Mouse (Mus musculus) olfactory bulb, adult 2 months (tissue): ENCODE results near the gene Pttg1ip. TPM values are rescaled to one million over a fixed set of nuclear protein-coding genes. Genes with fewer than 3 reads are reported as not detected.

Experiments
- H3K27ac ChIP-seq: fragments of 200-500 bp; 2 replicates; pipeline ENCODE4 v1.5.1; 2012; ENCODE audit warnings: low read depth, low read length; ENCODE audit not compliant: insufficient read depth
- H3K4me1 ChIP-seq: fragments of 200-500 bp; 2 replicates; pipeline ENCODE4 v1.6.1; 2012; ENCODE audit warnings: low read length; ENCODE audit not compliant: control insufficient read depth, insufficient read depth
- H3K4me3 ChIP-seq: fragments of 200-500 bp; 2 replicates; pipeline ENCODE4 v1.5.1; 2012; ENCODE audit warnings: mild to moderate bottlenecking, low read depth, low read length, moderate library complexity; ENCODE audit not compliant: insufficient read depth
- CTCF ChIP-seq: fragments of 200-500 bp; IDR thresholded peaks from 2 replicates; pipeline ENCODE4 v1.5.1; 2012; ENCODE audit warnings: low read depth, mild to moderate bottlenecking, low read length, moderate library complexity; ENCODE audit not compliant: insufficient read depth
- POLR2A ChIP-seq: fragments of 200-500 bp; IDR thresholded peaks from 2 replicates; pipeline ENCODE4 v1.6.1; 2012; ENCODE audit warnings: mild to moderate bottlenecking, low read depth, low read length, moderate library complexity; ENCODE audit not compliant: insufficient read depth
- WGBS: fragments of 180-500 bp; shearing (Covaris S2); methylation state at CpG from one replicate; pipeline ENCODE4 v1.1.7; 2018; 5-methylcytosine and 5-hydroxymethylcytosine counted together
- polyA plus RNA-seq: library from polyadenylated mRNA; stranded (reverse); fragments of >200 nt; gene quantifications from 2 replicates; pipeline ENCODE4 v1.2.4, GENCODE M21; 2012; ENCODE audit warnings: low replicate concordance; ENCODE audit not compliant: missing spikeins, insufficient read depth, insufficient read length

The Pttg1ip gene
- not detected in 2 replicates for polyA plus RNA-seq

- WGBS, result under 1% methylated on average over 64 of the region's 64 CpGs
- H3K4me1 ChIP-seq, result peaks cover 14% of the 10 kb centered on the region; the same call in 1 of the 2 replicates
- TF ChIP-seq CTCF (no peak), POLR2A (peak; percentile 99)
- H3K27ac ChIP-seq, result peak within 1 kb of the TSS; percentile 91
- peak within 1 kb of the TSS; percentile 87 for H3K4me3 ChIP-seq
These were observed at the start of gene Pttg1ip for GRCm38 (mm10) chr10:77581408-77582284. Gene Pttg1ip, plus strand, starts transcription at chr10:77581720.

- H3K27ac ChIP-seq, result no peak overlapping the region
- no peak for TF ChIP-seq CTCF
- TF ChIP-seq POLR2A, result no peak
- H3K4me3 ChIP-seq, result no peak overlapping the region
- peaks cover 4% of the 10 kb centered on the region; the same call in 1 of the 2 replicates for H3K4me1 ChIP-seq
- 65% methylated on average over 1 of the region's 1 CpGs for WGBS
These were observed 49.5 kb upstream of the Pttg1ip start for GRCm38 (mm10) chr10:77532020-77532413.

- Histone ChIP-seq H3K27ac (no peak overlapping the region), H3K4me1 (no peaks in the 10 kb centered on the region; the same call in 1 of the 2 replicates), H3K4me3 (no peak overlapping the region)
- TF ChIP-seq POLR2A (no peak), CTCF (no peak)
- WGBS, result 83% methylated on average over 8 of the region's 8 CpGs
These were observed 44.8 kb upstream of the Pttg1ip start for GRCm38 (mm10) chr10:77536727-77537126.

GRCm38 (mm10) chr10:77537215-77538209 lies 44.0 kb upstream of the Pttg1ip start:
- no peak for TF ChIP-seq CTCF
- TF ChIP-seq POLR2A, result no peak
- Histone ChIP-seq H3K4me3 (no peak overlapping the region), H3K27ac (no peak overlapping the region), H3K4me1 (no peaks in the 10 kb centered on the region)
- WGBS, result 88% methylated on average over 11 of the region's 11 CpGs

GRCm38 (mm10) chr10:77539320-77539945 lies 42.1 kb upstream of the Pttg1ip start:
- WGBS, result 80% methylated on average over 7 of the region's 7 CpGs
- Histone ChIP-seq H3K4me3 (no peak overlapping the region), H3K4me1 (no peaks in the 10 kb centered on the region), H3K27ac (no peak overlapping the region)
- TF ChIP-seq POLR2A (no peak), CTCF (no peak)

GRCm38 (mm10) chr10:77540576-77541102 lies 40.9 kb upstream of the Pttg1ip start:
- 94% methylated on average over 4 of the region's 4 CpGs for WGBS
- Histone ChIP-seq H3K4me1 (no peaks in the 10 kb centered on the region), H3K4me3 (no peak overlapping the region), H3K27ac (no peak overlapping the region)
- no peak for TF ChIP-seq POLR2A
- TF ChIP-seq CTCF, result no peak

- 84% methylated on average over 10 of the region's 10 CpGs for WGBS
- H3K27ac ChIP-seq, result no peak overlapping the region
These were observed 39.5 kb upstream of the Pttg1ip start for GRCm38 (mm10) chr10:77541864-77542666.

More at GRCm38 (mm10) chr10:77541864-77542666, 39.5 kb upstream of the Pttg1ip start:
- no peaks in the 10 kb centered on the region for H3K4me1 ChIP-seq
- no peak overlapping the region for H3K4me3 ChIP-seq
- no peak for TF ChIP-seq POLR2A
- TF ChIP-seq CTCF, result no peak
